Mouse (Mus musculus) cerebellum, adult 2 months (tissue): ENCODE data around the gene Fgg.

Source experiments
- CTCF ChIP-seq: fragments of 200-500 bp; IDR thresholded peaks from 2 replicates; pipeline ENCODE4 v1.5.1; 2011; ENCODE audit warnings: low read depth, mild to moderate bottlenecking, control low read depth, low read length, moderate library complexity, borderline replicate concordance; ENCODE audit not compliant: insufficient read depth
- POLR2A ChIP-seq: fragments of 200-500 bp; IDR thresholded peaks from 2 replicates; pipeline ENCODE4 v1.6.1; 2011; ENCODE audit warnings: low read length, control low read depth, borderline replicate concordance; ENCODE audit not compliant: insufficient read depth

GRCm38 (mm10) chr3:83030331-83030730, 22.8 kb downstream of the Fgg start:
- no peak for TF ChIP-seq POLR2A
- TF ChIP-seq CTCF: no peak
